Mouse (Mus musculus): ENCODE measurements around the gene Edn3.

DNA sequence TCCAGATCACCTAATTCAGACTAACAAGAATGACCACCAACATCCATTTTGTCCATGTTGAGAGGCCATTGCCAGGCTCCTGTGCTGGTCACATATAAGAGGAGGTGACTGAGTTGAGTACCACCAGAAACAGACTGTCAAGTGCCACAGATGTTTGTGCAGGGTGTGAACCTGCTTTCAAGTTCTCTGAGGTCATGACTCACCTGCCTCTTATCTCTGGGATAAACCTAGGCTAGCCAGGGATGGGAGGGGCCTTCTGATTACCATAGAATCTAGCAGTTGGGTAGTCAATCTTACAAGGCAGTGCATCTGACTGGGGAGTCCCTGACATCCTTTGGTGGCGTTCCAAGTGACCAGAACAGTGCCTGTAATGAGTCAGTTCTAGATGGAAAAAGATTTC, 13.2 kb upstream of the Edn3 start:
- no peak for TF ChIP-seq HCFC1 (IDR thresholded peaks at IDR 0.05; ENCODE audit: low read depth, low read length)
- TF ChIP-seq CTCF (conservative IDR thresholded peaks at IDR 0.05 in 1 of 2, IDR thresholded peaks at IDR 0.05 in 1 of 2; ENCODE audit: low read depth in 2 of 2, low read length in 2 of 2): no peak
- no peak for TF ChIP-seq POLR2A (IDR thresholded peaks at IDR 0.05; ENCODE audit: low read depth, low read length)
- no peak for TF ChIP-seq MAX (IDR thresholded peaks at IDR 0.05; ENCODE audit: low read length)
- no peak for TF ChIP-seq ZNF384 (IDR thresholded peaks at IDR 0.05; ENCODE audit: low read depth, low read length)
- TF ChIP-seq MEF2A (IDR thresholded peaks at IDR 0.05; ENCODE audit: borderline replicate concordance, low read depth, low read length): no peak
- no peak for TF ChIP-seq EP300 (IDR thresholded peaks at IDR 0.05; ENCODE audit: low read length)
